Mouse (Mus musculus): ENCODE data around the gene Gm10401.

GRCm38 (mm10) chr5:115100473-115100872 lies 2.4 kb upstream of the Gm10401 start:
- TF ChIP-seq CTCF (IDR thresholded peaks at IDR 0.05; ENCODE audit: borderline replicate concordance, control insufficient read depth, extremely low read depth, insufficient read depth, low read length, poor library complexity) (no peak), POLR2A (IDR thresholded peaks at IDR 0.05; ENCODE audit: control insufficient read depth, extremely low read depth, insufficient read depth, low read length, poor library complexity) (no peak)

Measured in thymus, adult 2 months (tissue).